Mouse (Mus musculus) E14TG2a.4 (cell line): ENCODE results near the gene Gm10778.

ENCODE experiments used
- CTCF ChIP-seq: conservative IDR thresholded peaks from 2 replicates; pipeline ENCODE4 v1.5.1; 2014; ENCODE audit warnings: low read length
- NANOG ChIP-seq: IDR thresholded peaks from 2 replicates; pipeline ENCODE4 v1.6.1; 2014; ENCODE audit warnings: borderline replicate concordance, low read length, mixed read lengths
- POU5F1 ChIP-seq: IDR thresholded peaks from 2 replicates; pipeline ENCODE4 v1.6.1; 2014; ENCODE audit warnings: low read length, borderline replicate concordance

DNA sequence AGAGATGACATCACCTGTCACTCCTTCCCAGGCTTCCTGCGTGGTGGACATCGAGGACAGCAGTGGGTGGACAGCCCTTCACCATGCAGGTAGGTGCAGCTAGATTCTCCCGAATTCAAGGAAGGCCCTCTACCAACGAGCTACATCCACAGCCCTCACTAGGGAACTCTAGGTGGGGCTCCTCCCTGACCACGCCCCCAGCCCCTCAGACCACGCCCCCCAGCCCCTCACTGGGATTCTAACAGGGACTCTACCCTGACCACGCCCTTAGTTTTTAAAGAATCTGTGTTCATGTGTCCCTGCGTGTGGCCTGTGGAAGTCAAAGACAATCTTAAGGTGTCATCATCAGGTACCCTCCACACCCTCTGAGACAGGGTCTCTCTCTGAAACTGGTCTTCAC lies 12.5 kb upstream of the Gm10778 start:
- no peak for TF ChIP-seq CTCF
- no peak for TF ChIP-seq POU5F1
- TF ChIP-seq NANOG: no peak
